Mouse (Mus musculus): Measurements from ENCODE around the gene Zbtb20.

The Zbtb20 gene

GRCm38 (mm10) chr16:43408622-43409021 is 532.9 kb downstream of the Zbtb20 start:
- DNase-seq: no peak

- peak; percentile 47 for DNase-seq
Observed at GRCm38 (mm10) chr16:43409108-43409909, 533.6 kb downstream of the Zbtb20 start.

GRCm38 (mm10) chr16:43409910-43410612 is 534.4 kb downstream of the Zbtb20 start:
- DNase-seq: peak; percentile 71

- no peak for DNase-seq
Observed at GRCm38 (mm10) chr16:43410613-43410974, 534.9 kb downstream of the Zbtb20 start.

GRCm38 (mm10) chr16:43415864-43416263 is 540.2 kb downstream of the Zbtb20 start:
- DNase-seq: no peak

- no peak for DNase-seq
Observed at GRCm38 (mm10) chr16:43419923-43420322, 544.2 kb downstream of the Zbtb20 start.

GRCm38 (mm10) chr16:43428955-43429354 is 553.3 kb downstream of the Zbtb20 start:
- no peak for DNase-seq

- no peak for DNase-seq
Observed at GRCm38 (mm10) chr16:43430030-43430429, 554.3 kb downstream of the Zbtb20 start.

- peak; percentile 40 for DNase-seq
Observed at GRCm38 (mm10) chr16:43431514-43432371, 556.1 kb downstream of the Zbtb20 start.

GRCm38 (mm10) chr16:43434941-43435340 is 559.3 kb downstream of the Zbtb20 start:
- DNase-seq: peak; percentile 39

- DNase-seq: no peak
Observed at GRCm38 (mm10) chr16:43438878-43439371, 563.2 kb downstream of the Zbtb20 start.

GRCm38 (mm10) chr16:43441392-43441791 is 565.7 kb downstream of the Zbtb20 start:
- DNase-seq: no peak

- DNase-seq: no peak
Observed at GRCm38 (mm10) chr16:43443034-43443433, 567.4 kb downstream of the Zbtb20 start.

GRCm38 (mm10) chr16:43448141-43448981 is 572.7 kb downstream of the Zbtb20 start:
- no peak for DNase-seq

GRCm38 (mm10) chr16:43454370-43454934 is 578.8 kb downstream of the Zbtb20 start:
- DNase-seq: no peak

- no peak for DNase-seq
Observed at GRCm38 (mm10) chr16:43456446-43457172, 580.9 kb downstream of the Zbtb20 start.

GRCm38 (mm10) chr16:43457814-43458213 is 582.1 kb downstream of the Zbtb20 start:
- DNase-seq: no peak

- DNase-seq: no peak
Observed at GRCm38 (mm10) chr16:43458726-43459223, 583.1 kb downstream of the Zbtb20 start.

- no peak for DNase-seq
Observed at GRCm38 (mm10) chr16:43461745-43462378, 586.2 kb downstream of the Zbtb20 start.

All from kidney, postnatal 14 days (tissue).